In genomic region chr10:123091737-123092136, GRCm38 (mm10) we compare ENCODE assay signal across 8 mouse cellular contexts. TPM values are rescaled to one million over a fixed set of nuclear protein-coding genes. Genes with fewer than 3 reads are reported as not detected.
A peak's percentile ranks its signal among the peaks of the same experiment; 100 is the strongest.
DNase-seq lines count a peak whose midpoint lies in the region; ATAC-seq and TF ChIP-seq lines count a peak whose summit lies in the region.

No protein-coding gene starts in this region.

- no peaks in the 10 kb centered on the region for H3K4me1 ChIP-seq in kidney, adult 2 months (ENCODE audit: control insufficient read depth, insufficient read depth, low read length)

- no peaks in the 10 kb centered on the region for H3K36me3 ChIP-seq in kidney, adult 2 months (ENCODE audit: control insufficient read depth, insufficient read depth, low read length)

- TF ChIP-seq POLR2A in kidney, adult 2 months (IDR thresholded peaks at IDR 0.05; ENCODE audit: low read depth, low read length) = no peak

- no peaks in the 10 kb centered on the region for H3K27me3 ChIP-seq in kidney, adult 2 months (replicated peaks; ENCODE audit: control insufficient read depth, insufficient read depth, low read length)

- ATAC-seq in granulocyte monocyte progenitor cell, adult 5-6 weeks (replicated peaks; ENCODE audit: poor library complexity, severe bottlenecking) = peak; percentile 90

- no peak overlapping the region for H3K4me3 ChIP-seq in kidney, adult 2 months (ENCODE audit: insufficient read depth, low read depth, low read length)
- H3K4me3 ChIP-seq in layer of hippocampus, adult 2 months = no peak overlapping the region

- DNase-seq in kidney, adult 2 months = peak; percentile 54
- DNase-seq in kidney, adult 11 months = no peak
- DNase-seq in ES-CJ7 (ENCODE audit: low read depth, low spot score) = peak; percentile 75
- DNase-seq in cerebellum, adult 8-10 months = peak; percentile 45
- DNase-seq in layer of hippocampus, adult 2 months (ENCODE audit: low spot score in 2 of 2) = peak; percentile 49 to 57
- DNase-seq in lung, postnatal 36 days = peak; percentile 74
- peak; percentile 27 to 67 for DNase-seq in spleen, postnatal 4 days (ENCODE audit: low spot score in 2 of 2)

- peak; percentile 68 for TF ChIP-seq CTCF in kidney, adult 2 months (conservative IDR thresholded peaks at IDR 0.05; ENCODE audit: insufficient read depth, insufficient read length, low read depth, low read length)
- TF ChIP-seq CTCF in layer of hippocampus, adult 2 months (conservative IDR thresholded peaks at IDR 0.05) = peak; percentile 82

- no peak overlapping the region for H3K27ac ChIP-seq in kidney, adult 2 months (ENCODE audit: insufficient read depth, low read depth, low read length)
- no peak overlapping the region for H3K27ac ChIP-seq in layer of hippocampus, adult 2 months

- 35% methylated on average over 5 of the region's 5 CpGs for WGBS in kidney, adult 2 months

RNA-seq across cellular contexts. Expression of gene Mon2, which starts 15.4 kb away (rescaled TPM):
- polyA plus RNA-seq in kidney, adult 2 months (2012; rRNA removed) = 42.6 and 50.2 TPM in 2 replicates
- 40.6 and 45.1 TPM in 2 replicates for total RNA-seq in granulocyte monocyte progenitor cell, adult 5-6 weeks (2014; fragmentation: Nextera tagmentation)
- 38.7 and 57.1 TPM in 2 replicates for total RNA-seq in granulocyte monocyte progenitor cell, adult 5-6 weeks (2017)
- 100 to 1,000 TPM; 101 TPM for total RNA-seq in layer of hippocampus, adult 2 months (2021)
